Mouse (Mus musculus) layer of hippocampus, adult 18-20 months (tissue): ENCODE measurements at regions not wholly inside any gene's neighbourhood (a gene's known extent, or its start where the extent isn't known, plus 50 kb on each side); places are given as distances from the start of the nearest gene placed in this dataset.
A peak's percentile ranks its signal among the peaks of the same experiment; 100 is the strongest.
"Not testable (repeated sequence)": the region's sequence is repeated elsewhere in the genome, so short reads cannot be mapped to it uniquely, and the experiment has no call there.

Experiments
- DNase-seq, 2 experiments: peaks; one replicate each; pipeline ENCODE4 v3.0.0; 2022; ENCODE audit warnings: low spot score in 2 of 2

DNA sequence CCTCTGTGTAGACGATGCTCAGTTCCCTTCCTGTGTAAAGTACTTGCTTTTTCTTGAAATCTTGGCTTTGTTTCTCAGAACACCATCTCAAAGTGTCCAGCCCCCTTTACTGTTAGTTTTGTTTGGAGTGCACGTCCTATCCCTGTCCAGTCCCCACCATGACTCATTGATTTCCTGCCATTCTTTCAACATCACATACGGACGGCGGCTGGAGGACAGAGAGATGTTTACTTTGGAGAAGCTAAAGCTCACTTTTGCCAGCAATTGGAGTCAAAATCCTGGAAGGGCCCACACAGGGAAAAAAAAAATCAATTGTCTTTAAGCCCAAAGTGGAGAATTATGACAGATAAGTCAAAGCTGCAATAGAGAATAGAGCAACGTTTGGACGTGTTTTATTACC, 51.8 kb downstream of the Gm5426 start:
- DNase-seq, result no peak

DNA sequence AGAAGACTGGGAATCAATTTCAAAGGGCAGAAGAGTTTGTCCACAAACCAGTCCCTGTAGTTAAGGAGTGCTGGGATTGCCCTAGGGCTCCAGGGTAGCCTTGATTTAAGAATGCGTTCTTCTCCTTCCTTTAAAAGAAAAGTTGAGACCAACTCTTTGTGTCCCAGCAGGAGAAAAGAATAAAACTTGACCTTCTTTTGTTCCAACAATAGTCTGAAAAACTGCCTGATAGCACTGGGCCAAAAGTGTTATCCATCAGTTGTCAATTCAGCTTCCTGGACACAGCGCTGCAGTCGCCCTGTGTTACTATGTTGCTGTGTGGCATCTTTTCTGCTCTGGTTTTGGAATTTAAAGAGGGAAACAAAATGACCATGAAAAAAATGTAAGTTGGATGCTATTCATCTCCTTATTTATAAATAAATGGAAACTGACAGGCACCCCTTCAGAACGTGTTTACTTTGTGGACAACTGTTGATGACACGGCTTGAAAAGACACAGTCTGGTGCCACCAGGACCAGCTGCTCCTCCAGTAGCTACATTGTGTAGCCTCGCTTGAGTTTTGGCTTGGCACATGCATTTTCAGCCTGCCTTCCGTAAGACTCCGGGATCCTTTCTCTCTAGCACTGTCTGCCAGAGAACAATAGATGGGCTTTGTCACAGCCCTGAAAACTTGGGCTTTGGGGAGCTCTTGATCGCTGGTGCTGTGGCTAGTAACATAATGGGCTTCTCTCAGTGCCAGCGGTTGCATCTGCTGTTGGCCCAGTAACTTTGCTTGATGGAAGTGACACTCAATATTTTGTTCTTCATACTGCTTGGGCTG, 54.0 kb downstream of the Gm5426 start:
- DNase-seq, result peak in 1 of 2 experiments; percentile 11

DNA sequence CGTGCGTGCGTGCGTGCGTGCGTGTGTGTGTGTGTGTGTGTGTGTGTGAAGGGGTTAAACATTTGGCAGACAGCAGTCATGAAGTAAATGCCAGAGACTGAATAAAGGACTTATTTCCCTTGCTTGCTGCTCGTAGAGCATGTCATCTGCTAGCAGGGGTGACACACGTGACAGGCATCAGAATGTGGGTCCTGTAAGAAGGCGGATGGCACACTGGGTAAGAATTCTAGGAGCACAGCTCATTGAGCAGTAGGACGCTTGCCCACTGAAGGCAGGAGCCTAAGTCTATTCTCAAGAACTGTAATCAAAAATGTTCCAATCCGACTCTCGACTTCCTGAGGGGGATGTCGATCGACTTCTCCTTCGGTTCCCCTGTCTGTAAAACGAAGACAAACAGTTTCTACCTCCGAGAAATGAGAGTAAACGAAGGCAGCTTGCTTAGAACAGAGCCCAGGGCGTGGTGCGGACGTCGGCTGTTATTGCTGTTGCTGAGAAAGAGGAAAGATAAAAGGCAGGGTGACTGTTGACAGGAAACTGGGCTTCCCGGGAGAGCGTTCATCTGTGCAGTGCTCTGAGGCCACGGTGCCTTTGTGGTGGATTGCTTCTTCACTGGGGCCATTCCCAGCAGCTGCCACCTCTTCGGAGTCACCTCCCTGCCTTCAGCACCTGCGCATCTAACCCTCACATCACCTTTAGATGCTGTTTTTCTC, 64.7 kb downstream of the Gm5426 start:
- DNase-seq, result no peak

DNA sequence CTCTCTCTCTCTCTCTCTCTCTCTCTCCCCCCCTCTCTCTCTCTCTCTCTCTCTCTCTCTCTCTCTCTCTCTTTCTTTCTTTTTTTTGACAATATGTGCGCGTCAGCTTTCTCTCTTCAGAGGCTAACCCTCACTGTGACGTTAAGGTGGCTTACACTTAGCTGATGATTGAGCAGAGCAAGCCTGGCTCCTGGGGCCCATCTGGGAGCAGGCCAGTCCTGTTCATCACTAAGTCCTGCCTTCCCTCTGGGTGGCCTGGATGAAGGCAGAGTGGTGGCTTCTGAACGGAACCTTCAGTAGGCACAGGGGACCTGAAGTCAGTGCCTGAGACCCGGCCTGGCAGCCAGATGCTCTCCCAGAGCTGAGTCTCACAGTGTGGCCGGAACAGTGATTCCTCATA, 65.5 kb downstream of the Gm5426 start:
- no peak for DNase-seq

DNA sequence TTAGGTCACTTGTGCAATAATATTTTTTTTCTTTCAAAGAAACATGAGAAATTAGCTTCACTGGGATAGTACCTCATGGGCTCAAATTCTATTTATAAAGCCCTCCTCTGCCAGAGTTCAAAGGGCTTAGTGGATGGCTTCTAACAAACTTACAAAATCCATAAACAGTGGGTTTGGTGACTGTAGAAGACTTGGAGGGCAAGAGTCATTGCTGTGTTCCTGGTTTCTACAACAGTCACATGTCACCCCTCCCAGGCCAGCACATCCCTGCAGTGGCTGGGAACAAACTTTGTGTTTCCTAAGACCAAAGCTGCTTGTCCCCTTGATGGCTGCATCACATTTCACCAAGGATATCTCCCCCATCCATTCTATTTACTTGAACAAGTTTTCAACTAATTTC, 66.5 kb downstream of the Gm5426 start:
- no peak for DNase-seq

DNA sequence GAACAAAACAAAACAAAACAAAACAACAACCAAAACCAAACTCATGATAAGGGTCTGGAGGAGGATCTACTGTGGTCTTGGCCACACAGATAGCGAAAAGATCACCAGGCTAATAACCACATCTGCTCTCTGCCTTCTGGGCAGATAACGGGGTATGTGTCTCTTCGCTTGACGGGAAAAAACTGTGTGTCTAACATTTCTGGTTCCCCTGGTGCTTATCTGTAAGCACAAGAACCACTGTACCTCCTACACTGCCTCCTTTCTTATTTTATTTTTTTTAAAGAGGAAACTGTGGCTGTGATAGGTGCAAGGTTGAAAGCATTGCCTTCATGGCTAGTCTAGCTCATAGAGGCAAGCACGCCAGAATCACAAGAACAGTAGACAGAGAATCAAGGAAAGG, 67.8 kb downstream of the Gm5426 start:
- no peak for DNase-seq

DNA sequence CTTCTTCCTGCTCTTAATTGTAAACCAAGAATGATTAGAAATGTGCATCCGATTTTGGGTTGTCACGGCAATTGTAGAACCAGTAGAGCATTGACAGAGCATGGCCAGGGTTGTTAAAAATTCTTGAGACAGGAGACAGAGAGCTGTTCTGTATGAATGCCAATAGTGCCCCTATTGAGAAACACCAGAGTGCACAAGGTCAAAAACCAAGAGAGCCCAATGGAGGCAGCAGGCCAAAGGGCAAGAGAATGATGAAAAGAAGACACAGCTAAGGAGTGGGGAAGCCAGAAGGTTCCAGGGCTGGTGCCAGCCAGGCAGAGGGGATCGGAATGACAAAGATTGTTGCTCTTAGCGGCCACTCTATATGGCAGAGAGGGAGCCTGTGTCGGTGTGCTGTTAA, 72.8 kb downstream of the Gm5426 start:
- DNase-seq, result no peak

DNA sequence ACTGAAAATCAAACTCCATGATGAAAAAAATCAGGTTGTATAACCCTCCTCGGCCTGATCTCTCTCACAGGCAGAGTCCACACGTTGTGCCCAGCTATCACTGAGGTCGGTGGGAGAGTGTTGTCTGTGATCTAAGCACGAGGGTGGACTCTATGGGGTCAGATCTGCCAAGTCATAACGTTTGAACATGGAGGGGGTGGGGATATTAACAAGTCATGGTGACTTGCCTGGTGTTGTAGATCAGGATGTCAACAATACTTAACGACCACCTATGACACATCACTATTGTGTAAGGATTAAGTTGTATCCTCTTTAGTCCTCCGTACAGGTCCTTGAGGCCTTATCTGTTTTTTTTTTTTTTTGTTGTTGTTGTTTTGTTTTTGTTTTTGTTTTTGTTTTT, 74.8 kb downstream of the Gm5426 start:
- DNase-seq, result no peak

DNA sequence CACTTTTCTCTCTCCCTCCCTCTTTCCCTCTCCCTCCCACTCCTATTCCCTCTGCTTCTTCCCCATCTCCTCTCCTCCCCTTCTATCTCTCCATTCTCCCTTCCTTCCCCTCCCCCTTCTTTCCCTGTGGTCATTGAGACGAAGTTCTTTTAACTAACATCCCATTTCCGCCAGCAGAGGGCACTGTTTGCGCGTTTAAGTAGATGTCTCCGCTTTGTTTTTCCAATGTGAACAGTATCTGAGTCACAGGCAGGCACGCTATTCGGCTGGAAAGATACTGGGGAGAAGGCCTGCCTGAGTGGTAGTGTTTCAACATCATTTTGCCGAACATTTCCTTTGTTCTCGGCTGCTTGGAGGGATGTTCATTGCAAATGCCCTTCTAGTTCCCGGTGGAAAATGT, 77.5 kb downstream of the Gm5426 start:
- DNase-seq, result peak; percentile 86 to 97

DNA sequence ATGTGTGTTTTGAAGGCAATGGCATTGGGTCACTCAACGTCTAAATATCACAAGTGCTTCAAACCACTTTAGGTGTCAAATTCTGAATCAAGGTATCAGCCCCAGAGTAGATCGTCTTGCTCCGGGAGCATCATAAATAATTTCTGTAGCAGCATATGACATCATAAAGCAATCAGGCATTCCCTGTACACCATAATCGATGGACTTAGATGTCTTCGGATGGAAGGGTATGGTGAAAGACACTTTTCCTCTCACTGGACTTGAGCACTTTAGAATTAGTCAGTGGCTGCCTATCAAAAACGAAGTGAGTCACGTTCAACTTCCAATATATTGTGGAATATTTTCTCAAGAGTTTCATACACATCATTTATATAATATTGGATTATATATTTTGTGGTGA, 77.9 kb downstream of the Gm5426 start:
- DNase-seq, result no peak

DNA sequence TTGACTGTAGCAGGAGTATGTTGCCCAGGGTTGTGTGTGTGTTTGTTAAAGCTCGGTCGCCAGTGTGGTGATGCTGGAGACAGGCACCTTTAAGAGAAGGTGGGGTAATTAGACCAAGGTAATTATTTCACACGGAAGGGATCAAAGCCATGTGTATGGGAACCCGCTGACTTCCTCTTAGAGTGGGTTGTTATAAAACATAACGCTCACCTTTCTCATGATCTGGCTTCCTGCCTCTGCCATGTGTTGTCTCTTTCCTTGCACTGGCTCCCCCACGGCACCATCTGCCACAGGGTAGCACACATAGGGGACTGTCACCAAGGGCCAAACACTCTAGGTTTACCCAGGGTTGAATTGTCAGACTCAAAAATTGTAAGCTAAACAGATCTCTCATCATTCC, 78.5 kb downstream of the Gm5426 start:
- DNase-seq, result peak; percentile 7 to 67

DNA sequence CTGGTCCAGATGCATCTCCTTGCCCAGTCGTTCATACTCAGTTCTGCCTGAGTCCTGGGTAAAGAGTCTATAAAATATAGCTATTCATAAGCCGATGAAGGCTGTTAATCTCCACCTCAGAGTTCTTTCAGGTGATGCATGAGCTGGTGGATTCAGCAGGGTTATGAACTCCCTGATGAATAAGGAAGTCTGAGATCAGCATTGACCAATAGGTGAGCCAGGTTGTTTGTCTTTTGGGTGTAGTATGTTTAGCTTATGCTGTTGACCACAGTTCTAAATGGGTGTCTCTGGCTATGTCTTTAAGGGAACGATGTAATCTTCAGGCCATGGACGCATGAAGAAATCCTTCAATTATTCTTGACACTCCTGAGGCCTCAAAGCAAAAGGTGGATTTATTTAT, 84.3 kb downstream of the Gm5426 start:
- no peak for DNase-seq

DNA sequence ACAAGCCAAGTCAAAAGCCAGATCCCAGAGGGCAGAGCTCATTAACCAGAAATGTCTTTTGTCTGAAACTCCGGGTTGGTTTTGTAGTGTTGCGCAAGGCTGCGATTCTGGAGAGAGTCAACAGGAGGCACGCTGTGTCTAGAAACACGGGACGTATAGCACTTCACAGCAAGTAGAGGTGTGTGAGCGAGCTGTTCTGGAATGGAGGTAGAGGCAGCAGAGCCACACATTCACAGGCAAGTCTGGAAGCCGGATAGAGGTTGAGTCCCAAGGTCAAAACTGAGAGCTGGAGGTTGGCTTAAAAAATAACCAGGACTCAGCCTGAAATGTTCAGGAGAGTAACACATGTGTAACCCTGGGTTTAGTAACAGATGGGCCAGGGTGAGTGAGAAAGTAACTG, 94.0 kb downstream of the Gm5426 start:
- no peak for DNase-seq

DNA sequence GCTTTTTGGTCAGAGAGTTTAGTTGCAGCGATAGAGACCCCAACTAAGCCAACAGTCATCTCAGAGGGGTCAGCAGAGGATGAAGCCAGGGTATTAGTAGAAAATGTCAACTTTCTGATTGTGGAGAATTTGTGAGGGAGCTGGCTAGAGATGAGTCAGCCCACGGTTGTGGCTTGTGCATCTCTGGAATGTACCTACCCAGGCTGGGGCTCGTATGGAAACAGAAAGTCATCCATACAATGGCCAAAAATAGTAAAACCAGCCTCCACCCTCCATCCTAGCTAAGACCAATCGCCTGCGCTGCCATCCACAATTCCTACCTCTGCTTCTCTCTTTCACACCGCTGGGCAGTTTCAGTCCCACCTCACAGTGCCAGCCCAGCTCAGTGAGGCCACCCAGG, 94.9 kb downstream of the Gm5426 start:
- no peak for DNase-seq

DNA sequence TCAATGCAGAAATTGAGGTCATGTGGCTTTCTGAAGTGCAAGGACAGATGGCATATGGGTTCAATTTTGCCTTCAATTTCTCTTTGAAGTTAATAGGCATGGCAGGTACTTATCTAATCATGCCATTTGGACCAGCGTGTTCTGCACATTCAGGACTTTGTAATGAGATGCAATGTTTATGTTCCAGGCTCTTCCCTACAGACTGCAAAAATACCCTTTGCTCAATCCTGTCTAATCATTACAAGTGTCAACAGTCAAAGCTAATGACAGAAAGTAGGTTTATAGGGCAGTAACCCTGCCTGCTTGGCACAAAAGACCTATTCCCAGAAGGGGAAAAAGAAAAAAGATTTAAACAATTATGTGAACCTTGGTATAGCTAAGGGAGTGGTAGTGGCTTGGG, 96.5 kb downstream of the Gm5426 start:
- no peak for DNase-seq

DNA sequence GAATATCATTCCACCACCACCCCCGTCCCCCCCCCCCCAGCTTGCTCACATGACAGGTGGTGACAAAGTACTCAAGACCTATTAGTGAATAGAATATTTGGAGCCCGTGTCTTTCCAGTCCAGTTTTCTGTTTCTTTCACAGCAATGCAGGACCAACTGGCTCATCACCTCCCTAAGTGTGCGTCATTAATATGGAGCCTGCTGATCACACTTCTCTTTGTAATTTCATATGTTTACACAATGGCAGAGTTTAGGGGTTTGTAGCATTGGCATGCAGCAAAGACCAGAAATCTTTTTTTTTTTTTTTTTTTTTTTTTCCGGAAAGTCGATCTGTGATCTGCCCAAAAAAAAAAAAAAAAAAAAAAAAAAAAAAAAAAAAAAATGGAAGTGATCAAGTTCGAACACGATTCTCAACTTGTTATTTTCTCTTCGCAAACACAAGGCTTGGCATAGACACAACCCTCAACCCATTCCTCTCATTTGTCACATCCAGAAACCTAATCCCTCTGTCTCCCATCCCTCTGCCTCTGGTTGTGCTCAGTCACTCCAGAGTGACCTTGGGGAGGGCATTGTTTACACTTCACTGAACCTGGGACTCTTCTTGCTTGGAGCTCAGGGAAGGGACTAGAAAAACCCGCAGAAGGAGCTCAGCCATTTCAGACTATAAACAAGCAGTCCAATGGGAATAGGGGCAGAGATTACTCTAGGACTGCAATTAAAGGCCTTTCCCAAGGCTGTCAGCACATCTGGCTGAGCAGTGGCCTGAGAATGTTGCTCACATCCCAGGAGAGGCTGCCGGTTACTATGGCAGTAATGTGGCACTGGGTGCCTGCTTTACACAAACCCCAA, 98.4 kb downstream of the Gm5426 start:
- no peak for DNase-seq

DNA sequence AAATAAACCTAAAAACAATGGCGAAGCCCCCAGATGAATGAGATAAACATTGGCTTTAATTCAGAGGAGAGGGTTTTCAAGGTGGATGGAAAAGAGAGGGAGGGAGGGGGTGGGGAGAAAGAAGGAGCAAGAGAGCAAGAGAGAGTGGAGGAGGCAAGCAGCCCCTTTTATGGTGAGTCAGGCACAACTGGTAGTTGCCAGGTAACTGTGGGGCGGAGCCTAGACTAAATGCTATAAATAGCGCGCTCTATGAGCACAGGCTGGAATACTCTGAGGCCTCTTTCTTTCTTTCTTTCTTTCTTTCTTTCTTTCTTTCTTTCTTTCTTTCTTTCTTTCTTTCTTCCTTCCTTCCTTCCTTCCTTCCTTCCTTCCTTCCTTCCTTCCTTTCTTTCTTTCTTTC, 99.6 kb downstream of the Gm5426 start:
- not testable (repeated sequence) for DNase-seq

DNA sequence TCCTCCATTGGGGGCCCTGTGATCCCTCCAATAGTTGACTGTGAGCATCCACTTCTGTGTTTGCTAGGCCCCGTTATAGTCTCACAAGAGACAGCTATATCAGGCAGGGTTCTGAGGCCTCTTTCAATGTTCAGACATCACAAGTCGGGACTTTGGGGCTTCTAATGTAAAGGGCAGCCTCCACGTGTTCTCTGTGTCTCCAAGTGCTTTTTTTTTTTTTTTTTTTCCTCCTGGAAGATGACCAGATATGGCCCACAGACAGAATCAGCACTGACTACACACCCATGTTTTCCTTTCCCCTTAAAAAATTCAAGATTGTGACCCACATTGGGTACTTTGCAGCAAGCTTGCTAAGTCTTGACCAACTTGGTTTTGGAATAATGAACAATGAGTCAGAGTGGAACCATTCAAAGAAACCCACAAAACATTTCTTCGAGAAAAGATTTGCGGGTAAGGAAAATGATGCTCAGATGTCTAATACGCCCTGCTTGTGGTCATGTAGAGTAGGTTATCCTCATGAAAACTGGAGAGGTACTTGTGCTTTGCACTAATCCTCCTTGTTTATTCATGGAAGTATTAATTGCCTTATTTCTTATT, 100.5 kb downstream of the Gm5426 start:
- no peak for DNase-seq

DNA sequence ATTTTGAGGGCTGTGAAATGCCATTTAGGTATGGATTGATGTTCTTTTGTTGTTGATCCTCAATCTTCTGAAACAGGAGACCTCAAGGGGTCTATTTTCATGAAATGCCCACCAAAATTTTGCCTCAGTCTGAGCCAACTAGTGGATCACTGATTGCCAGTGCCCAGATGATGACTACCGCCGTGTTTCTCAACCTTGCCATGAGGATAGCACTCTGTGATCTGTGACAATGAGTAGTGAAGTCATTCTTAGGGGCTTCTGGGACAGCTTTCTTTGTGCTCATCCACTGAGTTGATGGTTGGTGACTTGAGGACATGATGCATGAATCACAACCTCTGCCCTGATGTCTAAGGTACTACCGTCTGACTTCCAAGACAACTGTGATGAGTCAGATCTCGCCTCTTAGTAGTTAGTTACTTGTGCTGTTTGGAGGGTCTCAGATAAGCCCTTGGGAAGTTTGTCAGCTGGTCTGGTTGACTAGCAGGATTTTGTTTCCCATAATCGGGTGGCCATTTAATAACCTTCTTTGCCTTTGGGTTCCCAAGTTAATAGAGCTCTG, 101.2 kb downstream of the Gm5426 start:
- no peak for DNase-seq

DNA sequence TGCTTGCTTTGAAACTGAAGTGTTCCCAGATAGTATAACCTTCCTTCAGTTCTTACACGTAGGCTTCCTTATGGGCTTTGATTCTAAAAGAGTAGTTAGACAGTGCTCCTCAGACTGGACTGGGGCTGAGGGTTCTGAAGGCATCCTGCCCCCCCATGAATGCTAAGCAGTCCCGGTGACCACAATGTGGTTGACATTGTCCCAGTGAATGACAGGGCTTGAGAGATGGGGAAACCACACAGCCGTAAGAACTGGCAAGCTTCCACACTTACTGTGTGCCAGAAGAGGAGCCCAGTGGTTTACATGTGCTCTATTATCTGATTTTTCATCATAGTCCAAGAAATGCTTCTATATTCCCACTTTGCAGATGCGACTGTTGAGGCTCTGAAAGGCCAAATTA, 101.8 kb downstream of the Gm5426 start:
- no peak for DNase-seq

DNA sequence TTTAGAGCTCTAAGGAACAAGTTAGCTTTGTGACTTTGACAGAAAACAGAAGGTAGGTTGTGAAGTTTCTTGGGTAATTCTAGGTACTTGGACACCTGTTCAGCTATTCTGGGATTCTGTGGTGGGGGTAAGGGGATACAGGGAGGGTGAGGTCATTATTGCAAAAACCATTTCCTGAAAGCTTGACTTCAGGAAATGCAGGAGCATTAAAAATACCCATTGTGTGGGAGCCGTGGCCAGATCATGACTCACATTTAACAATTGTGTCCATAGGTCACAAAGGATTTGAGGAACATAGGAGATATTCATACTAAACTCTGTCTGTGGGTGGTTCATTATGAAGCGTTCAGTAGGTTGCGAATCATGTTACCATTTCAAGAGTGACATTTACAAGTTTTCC, 102.4 kb downstream of the Gm5426 start:
- no peak for DNase-seq
